Mouse (Mus musculus): Measurements from ENCODE around the gene Zfyve1. TPM values are rescaled to one million over a fixed set of nuclear protein-coding genes. Genes with fewer than 3 reads are reported as not detected.

Zfyve1 gene
- polyA plus RNA-seq, 1 experiment from 2014 or later: 37.0 TPM

GRCm38 (mm10) chr12:83578356-83578755 lies 18.7 kb downstream of the Zfyve1 start:
- ATAC-seq (ENCODE audit: low FRiP score, low read depth): no peak
- no peaks in the 10 kb centered on the region for H3K27me3 ChIP-seq
- no peak overlapping the region for H3K4me2 ChIP-seq (replicated peaks)
- H3K4me3 ChIP-seq: no peak overlapping the region
- H3K9me3 ChIP-seq: no peaks in the 10 kb centered on the region
- WGBS: 88% methylated on average over 2 of the region's 2 CpGs
- no peak overlapping the region for H3K27ac ChIP-seq (replicated peaks)
- H3K9ac ChIP-seq (replicated peaks): no peak overlapping the region
- H3K4me1 ChIP-seq: peaks cover 13% of the 10 kb centered on the region; the same call in 1 of the 2 replicates
- H3K36me3 ChIP-seq: peaks cover 44% of the 10 kb centered on the region

- WGBS: 96% methylated on average over 5 of the region's 5 CpGs
- ATAC-seq (ENCODE audit: low FRiP score, low read depth): no peak
- no peak overlapping the region for H3K4me2 ChIP-seq (replicated peaks)
Observed at GRCm38 (mm10) chr12:83577445-83577844, 19.6 kb downstream of the Zfyve1 start.

GRCm38 (mm10) chr12:83572717-83573116 lies 24.3 kb downstream of the Zfyve1 start:
- Histone ChIP-seq H3K27ac (replicated peaks) (no peak overlapping the region), H3K4me2 (replicated peaks) (no peak overlapping the region), H3K36me3 (peaks cover 76% of the 10 kb centered on the region), H3K9ac (replicated peaks) (no peak overlapping the region), H3K27me3 (no peaks in the 10 kb centered on the region), H3K9me3 (no peaks in the 10 kb centered on the region), H3K4me3 (no peak overlapping the region), H3K4me1 (no peaks in the 10 kb centered on the region)
- ATAC-seq (ENCODE audit: low FRiP score, low read depth): no peak
- 93% methylated on average over 5 of the region's 5 CpGs for WGBS

More at GRCm38 (mm10) chr12:83577445-83577844, 19.6 kb downstream of the Zfyve1 start:
- Histone ChIP-seq H3K4me1 (peaks cover 13% of the 10 kb centered on the region; the same call in 1 of the 2 replicates), H3K27ac (replicated peaks) (no peak overlapping the region), H3K9me3 (no peaks in the 10 kb centered on the region), H3K4me3 (no peak overlapping the region), H3K9ac (replicated peaks) (no peak overlapping the region), H3K36me3 (peaks cover 51% of the 10 kb centered on the region), H3K27me3 (no peaks in the 10 kb centered on the region)

GRCm38 (mm10) chr12:83569866-83570265 lies 27.2 kb downstream of the Zfyve1 start:
- H3K27ac ChIP-seq (replicated peaks): no peak overlapping the region
- no peak overlapping the region for H3K4me3 ChIP-seq
- 80% methylated on average over 3 of the region's 3 CpGs for WGBS
- H3K9me3 ChIP-seq: no peaks in the 10 kb centered on the region
- no peak overlapping the region for H3K4me2 ChIP-seq (replicated peaks)
- H3K36me3 ChIP-seq: peaks cover 81% of the 10 kb centered on the region
- H3K9ac ChIP-seq (replicated peaks): no peak overlapping the region
- no peaks in the 10 kb centered on the region for H3K27me3 ChIP-seq
- H3K4me1 ChIP-seq: no peaks in the 10 kb centered on the region
- ATAC-seq (ENCODE audit: low FRiP score, low read depth): no peak

GRCm38 (mm10) chr12:83562589-83562988 lies 34.4 kb downstream of the Zfyve1 start:
- no peak for ATAC-seq (ENCODE audit: low FRiP score, low read depth)
- Histone ChIP-seq H3K9me3 (no peaks in the 10 kb centered on the region), H3K36me3 (peaks cover 89% of the 10 kb centered on the region), H3K27ac (replicated peaks) (no peak overlapping the region), H3K27me3 (no peaks in the 10 kb centered on the region), H3K4me3 (no peak overlapping the region), H3K9ac (replicated peaks) (no peak overlapping the region), H3K4me2 (replicated peaks) (no peak overlapping the region), H3K4me1 (no peaks in the 10 kb centered on the region)
- 94% methylated on average over 3 of the region's 3 CpGs for WGBS

- Histone ChIP-seq H3K27me3 (no peaks in the 10 kb centered on the region), H3K36me3 (peaks cover 89% of the 10 kb centered on the region), H3K4me3 (no peak overlapping the region), H3K27ac (replicated peaks) (no peak overlapping the region), H3K9ac (replicated peaks) (no peak overlapping the region), H3K9me3 (no peaks in the 10 kb centered on the region), H3K4me1 (no peaks in the 10 kb centered on the region), H3K4me2 (replicated peaks) (no peak overlapping the region)
- 67% methylated on average over 6 of the region's 6 CpGs for WGBS
- no peak for ATAC-seq (ENCODE audit: low FRiP score, low read depth)
Observed at GRCm38 (mm10) chr12:83560189-83560588, 36.8 kb downstream of the Zfyve1 start.

- no peak overlapping the region for H3K4me3 ChIP-seq
- H3K4me1 ChIP-seq: no peaks in the 10 kb centered on the region
- H3K27me3 ChIP-seq: no peaks in the 10 kb centered on the region
- 92% methylated on average over 7 of the region's 7 CpGs for WGBS
- no peaks in the 10 kb centered on the region for H3K9me3 ChIP-seq
- no peak overlapping the region for H3K9ac ChIP-seq (replicated peaks)
- H3K4me2 ChIP-seq (replicated peaks): no peak overlapping the region
- ATAC-seq (ENCODE audit: low FRiP score, low read depth): no peak
- H3K36me3 ChIP-seq: peaks cover 93% of the 10 kb centered on the region
- H3K27ac ChIP-seq (replicated peaks): no peak overlapping the region
Observed at GRCm38 (mm10) chr12:83558496-83558895, 38.5 kb downstream of the Zfyve1 start.

- Histone ChIP-seq H3K27me3 (no peaks in the 10 kb centered on the region), H3K4me1 (no peaks in the 10 kb centered on the region), H3K9me3 (no peaks in the 10 kb centered on the region), H3K4me3 (no peak overlapping the region), H3K36me3 (peaks cover 94% of the 10 kb centered on the region), H3K9ac (replicated peaks) (no peak overlapping the region), H3K4me2 (replicated peaks) (no peak overlapping the region), H3K27ac (replicated peaks) (no peak overlapping the region)
- ATAC-seq (ENCODE audit: low FRiP score, low read depth): no peak
- WGBS: 66% methylated on average over 9 of the region's 9 CpGs
Observed at GRCm38 (mm10) chr12:83555605-83556004, 41.4 kb downstream of the Zfyve1 start.

- WGBS: 90% methylated on average over 4 of the region's 4 CpGs
- ATAC-seq (ENCODE audit: low FRiP score, low read depth): no peak
- Histone ChIP-seq H3K9me3 (no peaks in the 10 kb centered on the region), H3K9ac (replicated peaks) (no peak overlapping the region), H3K27me3 (no peaks in the 10 kb centered on the region), H3K27ac (replicated peaks) (no peak overlapping the region), H3K36me3 (peaks cover 96% of the 10 kb centered on the region), H3K4me2 (replicated peaks) (no peak overlapping the region), H3K4me1 (no peaks in the 10 kb centered on the region), H3K4me3 (no peak overlapping the region)
Observed at GRCm38 (mm10) chr12:83553816-83554215, 43.2 kb downstream of the Zfyve1 start.

GRCm38 (mm10) chr12:83551305-83551704 lies 45.7 kb downstream of the Zfyve1 start:
- Histone ChIP-seq H3K4me2 (replicated peaks) (no peak overlapping the region), H3K27me3 (no peaks in the 10 kb centered on the region), H3K36me3 (peaks cover 88% of the 10 kb centered on the region), H3K27ac (replicated peaks) (no peak overlapping the region), H3K4me3 (no peak overlapping the region), H3K4me1 (no peaks in the 10 kb centered on the region), H3K9me3 (no peaks in the 10 kb centered on the region), H3K9ac (replicated peaks) (no peak overlapping the region)
- ATAC-seq (ENCODE audit: low FRiP score, low read depth): no peak
- 95% methylated on average over 16 of the region's 16 CpGs for WGBS

GRCm38 (mm10) chr12:83544791-83545190 lies 52.2 kb downstream of the Zfyve1 start:
- no peaks in the 10 kb centered on the region for H3K4me1 ChIP-seq
- no peak overlapping the region for H3K4me3 ChIP-seq
- H3K36me3 ChIP-seq: peaks cover 55% of the 10 kb centered on the region
- no peaks in the 10 kb centered on the region for H3K27me3 ChIP-seq
- H3K27ac ChIP-seq (replicated peaks): no peak overlapping the region
- ATAC-seq (ENCODE audit: low FRiP score, low read depth): no peak
- no peaks in the 10 kb centered on the region for H3K9me3 ChIP-seq
- no peak overlapping the region for H3K9ac ChIP-seq (replicated peaks)
- H3K4me2 ChIP-seq (replicated peaks): no peak overlapping the region

GRCm38 (mm10) chr12:83543997-83544396 lies 53.0 kb downstream of the Zfyve1 start:
- Histone ChIP-seq H3K9me3 (no peaks in the 10 kb centered on the region), H3K4me2 (replicated peaks) (no peak overlapping the region), H3K36me3 (peaks cover 55% of the 10 kb centered on the region), H3K27ac (replicated peaks) (no peak overlapping the region), H3K4me1 (no peaks in the 10 kb centered on the region), H3K4me3 (no peak overlapping the region), H3K9ac (replicated peaks) (no peak overlapping the region), H3K27me3 (no peaks in the 10 kb centered on the region)
- no peak for ATAC-seq (ENCODE audit: low FRiP score, low read depth)
- 92% methylated on average over 7 of the region's 7 CpGs for WGBS

GRCm38 (mm10) chr12:83536039-83536438 lies 61.0 kb downstream of the Zfyve1 start:
- H3K4me1 ChIP-seq: peaks cover 10% of the 10 kb centered on the region; the same call in 1 of the 2 replicates
- H3K4me2 ChIP-seq (replicated peaks): no peak overlapping the region
- peaks cover 66% of the 10 kb centered on the region for H3K36me3 ChIP-seq
- H3K4me3 ChIP-seq: no peak overlapping the region
- H3K27me3 ChIP-seq: no peaks in the 10 kb centered on the region
- H3K9me3 ChIP-seq: no peaks in the 10 kb centered on the region
- H3K27ac ChIP-seq (replicated peaks): no peak overlapping the region
- no peak overlapping the region for H3K9ac ChIP-seq (replicated peaks)
- 0 out of 2 replicates have a peak, but pooled peaks have one; percentile 34 for ATAC-seq (ENCODE audit: low FRiP score, low read depth)
- WGBS: 65% methylated on average over 9 of the region's 9 CpGs
